Mouse (Mus musculus) cortical plate, adult 2 months (tissue): ENCODE results near the gene Mb. TPM values are rescaled to one million over a fixed set of nuclear protein-coding genes. Genes with fewer than 3 reads are reported as not detected.
"Not testable (repeated sequence)": the region's sequence is repeated elsewhere in the genome, so short reads cannot be mapped to it uniquely, and the experiment has no call there.

Experiments
- H3K27ac ChIP-seq: fragments of 200-500 bp; 2 replicates; pipeline ENCODE4 v1.5.1; 2012; ENCODE audit warnings: low read length, control low read depth, inconsistent platforms; ENCODE audit not compliant: insufficient read depth
- H3K4me1 ChIP-seq: fragments of 200-500 bp; 2 replicates; pipeline ENCODE4 v1.6.1; 2011; ENCODE audit warnings: low read length; ENCODE audit not compliant: control insufficient read depth, insufficient read depth
- H3K4me3 ChIP-seq: fragments of 200-500 bp; 2 replicates; pipeline ENCODE4 v1.5.1; 2011; ENCODE audit warnings: mild to moderate bottlenecking, low read length, control low read depth; ENCODE audit not compliant: insufficient read depth
- CTCF ChIP-seq: fragments of 200-500 bp; IDR thresholded peaks from 2 replicates; pipeline ENCODE4 v1.5.1; 2011; ENCODE audit warnings: mild to moderate bottlenecking, control low read depth, low read length; ENCODE audit not compliant: insufficient read depth; ENCODE audit errors: extremely low read depth
- POLR2A ChIP-seq: fragments of 200-500 bp; IDR thresholded peaks from 2 replicates; pipeline ENCODE4 v1.6.1; 2011; ENCODE audit warnings: mild to moderate bottlenecking, low read length, control low read depth; ENCODE audit not compliant: insufficient read depth; ENCODE audit errors: extremely low read depth
- polyA plus RNA-seq: library from polyadenylated mRNA; depleted of rRNA; stranded (reverse); fragments of >200 nt; gene quantifications from 2 replicates; pipeline ENCODE4 v1.2.3, GENCODE M21; 2012

Mb gene
- polyA plus RNA-seq, 1 experiment: 0.15 TPM

- H3K4me1 ChIP-seq: peaks cover 8% of the 10 kb centered on the region
- TF ChIP-seq POLR2A: no peak
- no peak for TF ChIP-seq CTCF
- no peak overlapping the region for H3K27ac ChIP-seq
- H3K4me3 ChIP-seq: no peak overlapping the region
These were observed 20.3 kb upstream of the Mb start for GRCm38 (mm10) chr15:77070745-77071268.

DNA sequence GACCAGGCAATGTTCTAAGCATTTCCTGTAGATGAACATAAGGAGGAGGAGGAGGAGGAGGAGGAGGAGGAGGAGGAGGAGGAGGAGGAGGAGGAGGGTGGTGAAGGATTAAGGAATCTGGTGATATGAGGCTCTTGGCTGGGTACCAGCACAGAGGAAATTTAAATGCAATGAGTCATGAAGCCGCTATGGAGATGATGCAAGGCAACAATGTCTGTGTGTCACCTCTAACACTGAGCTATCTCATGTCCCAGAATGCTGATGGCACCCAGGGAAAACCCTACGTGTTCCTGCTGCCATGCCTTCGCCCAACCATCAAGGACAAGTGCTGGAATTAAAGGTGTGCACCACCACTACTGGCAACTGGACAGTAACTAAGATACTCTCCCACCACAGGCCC is 18.5 kb upstream of the Mb start:
- Histone ChIP-seq H3K4me1 (peaks cover 8% of the 10 kb centered on the region), H3K4me3 (no peak overlapping the region), H3K27ac (peak overlapping the region; percentile 79; the same call in 1 of the 2 replicates)
- no peak for TF ChIP-seq POLR2A
- TF ChIP-seq CTCF: no peak

DNA sequence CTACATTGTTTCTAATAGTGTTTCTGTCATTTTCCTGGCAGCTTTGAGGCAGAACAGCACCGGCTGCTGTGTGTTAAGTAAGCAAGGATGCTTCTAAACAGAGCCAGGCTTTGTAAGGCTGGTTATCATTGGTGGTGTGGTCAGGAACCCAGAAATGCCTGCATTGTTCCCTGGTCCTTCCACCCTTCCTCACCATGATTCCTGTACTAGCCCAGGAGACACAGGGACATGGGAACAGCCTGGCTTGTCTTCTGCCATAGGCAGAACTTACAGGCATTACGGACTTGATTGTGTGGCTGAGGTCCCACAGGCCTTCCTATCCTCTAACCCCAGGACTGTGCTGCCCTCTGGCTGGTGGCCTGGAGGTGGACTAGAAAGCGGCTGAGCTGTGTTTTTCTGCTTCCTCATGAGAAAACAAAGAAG is 18.0 kb upstream of the Mb start:
- no peak overlapping the region for H3K4me3 ChIP-seq
- no peak for TF ChIP-seq POLR2A
- TF ChIP-seq CTCF: no peak
- peak overlapping the region; percentile 79 for H3K27ac ChIP-seq
- peaks cover 8% of the 10 kb centered on the region for H3K4me1 ChIP-seq

- no peak overlapping the region for H3K4me3 ChIP-seq
- H3K27ac ChIP-seq: peak overlapping the region; percentile 69; the same call in 1 of the 2 replicates
- TF ChIP-seq POLR2A (no peak), CTCF (no peak)
- peaks cover 8% of the 10 kb centered on the region for H3K4me1 ChIP-seq
These were observed 15.8 kb upstream of the Mb start for GRCm38 (mm10) chr15:77066233-77066632.

GRCm38 (mm10) chr15:77065259-77065852 is 14.9 kb upstream of the Mb start:
- Histone ChIP-seq H3K4me1 (peaks cover 8% of the 10 kb centered on the region), H3K4me3 (no peak overlapping the region), H3K27ac (no peak overlapping the region)
- TF ChIP-seq POLR2A: no peak
- no peak for TF ChIP-seq CTCF

- Histone ChIP-seq H3K27ac (no peak overlapping the region), H3K4me3 (no peak overlapping the region), H3K4me1 (no peaks in the 10 kb centered on the region; the same call in 1 of the 2 replicates)
- TF ChIP-seq POLR2A (no peak), CTCF (no peak)
These were observed 12.3 kb upstream of the Mb start for GRCm38 (mm10) chr15:77062746-77063145.

- H3K4me1 ChIP-seq, H3K27ac ChIP-seq, H3K4me3 ChIP-seq: not testable (repeated sequence)
These were observed 8.9 kb upstream of the Mb start for GRCm38 (mm10) chr15:77059416-77059815.

- H3K4me3 ChIP-seq: no peak overlapping the region
- H3K4me1 ChIP-seq: peaks cover 4% of the 10 kb centered on the region; the same call in 1 of the 2 replicates
- H3K27ac ChIP-seq: no peak overlapping the region
- no peak for TF ChIP-seq CTCF
- no peak for TF ChIP-seq POLR2A
These were observed 8.1 kb upstream of the Mb start for GRCm38 (mm10) chr15:77058566-77058965.

GRCm38 (mm10) chr15:77056791-77057051 is 6.3 kb upstream of the Mb start:
- Histone ChIP-seq H3K4me1 (peaks cover 4% of the 10 kb centered on the region; the same call in 1 of the 2 replicates), H3K4me3 (no peak overlapping the region), H3K27ac (no peak overlapping the region)
- TF ChIP-seq CTCF (no peak), POLR2A (no peak)

DNA sequence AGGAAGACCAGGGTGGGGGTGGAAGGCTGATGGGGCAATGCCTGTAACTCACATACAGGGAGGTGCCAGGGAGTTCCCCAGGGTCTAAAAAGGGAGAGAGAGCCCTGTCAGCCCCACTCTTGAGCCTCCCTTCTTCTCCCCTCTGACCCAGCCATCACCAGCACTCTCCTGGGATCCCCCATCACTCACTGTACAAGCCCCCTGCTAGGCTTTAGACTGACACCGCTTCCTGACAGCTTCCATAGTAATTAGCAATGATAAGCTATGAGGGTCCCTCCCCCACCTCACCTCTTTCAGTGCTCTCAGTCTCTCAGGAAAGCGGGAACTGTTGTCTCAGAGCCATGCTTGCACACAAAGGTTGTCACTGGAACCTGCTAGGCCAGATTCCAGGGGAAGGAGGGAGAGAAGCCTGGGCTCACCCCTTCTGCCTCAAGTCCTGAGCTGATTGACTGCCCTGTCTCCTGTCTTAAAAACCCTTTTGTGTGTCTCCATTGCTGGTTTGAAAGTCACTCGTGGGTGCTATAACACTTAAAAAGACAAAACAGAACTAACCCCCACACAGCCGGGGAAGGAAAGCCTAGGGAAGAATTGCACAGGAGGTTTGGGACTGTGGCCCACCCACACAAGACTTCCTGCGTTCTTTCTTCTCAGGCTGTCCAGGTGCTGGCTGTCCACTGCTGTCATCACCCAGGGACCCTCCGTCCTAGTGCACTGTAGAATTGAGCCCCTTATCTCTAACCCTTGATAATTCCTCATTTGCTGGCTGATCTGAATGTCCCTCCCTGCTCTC is 5.7 kb upstream of the Mb start:
- Histone ChIP-seq H3K4me1 (peaks cover 4% of the 10 kb centered on the region; the same call in 1 of the 2 replicates), H3K27ac (no peak overlapping the region), H3K4me3 (no peak overlapping the region)
- no peak for TF ChIP-seq POLR2A
- TF ChIP-seq CTCF: no peak
